Mouse (Mus musculus): ENCODE results near the gene Gm49336.

DNA sequence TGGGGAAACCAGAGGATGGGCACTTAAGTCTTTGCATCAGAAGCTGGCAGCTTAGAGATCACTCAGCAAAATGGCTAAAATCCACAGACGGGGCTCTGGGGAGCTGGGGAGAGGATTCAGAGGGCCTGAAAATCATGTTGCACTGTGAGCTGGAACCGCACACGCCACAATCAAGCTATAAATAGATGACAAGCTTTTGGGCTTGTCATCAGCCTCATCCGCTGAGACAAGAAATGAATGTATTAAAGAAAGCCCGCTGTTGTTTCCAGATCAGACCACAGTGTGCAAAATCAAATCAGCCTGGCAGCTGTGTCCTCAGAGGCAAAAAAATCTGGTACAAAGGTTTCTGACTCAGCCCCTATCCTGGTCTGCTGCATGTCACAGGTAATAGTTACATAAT is 61.5 kb downstream of the Gm49336 start:
- TF ChIP-seq HCFC1 (IDR thresholded peaks at IDR 0.05; ENCODE audit: borderline replicate concordance, insufficient read depth, low read length) (no peak), CHD2 (IDR thresholded peaks at IDR 0.05; ENCODE audit: low read depth, low read length) (no peak), MAFK (IDR thresholded peaks at IDR 0.05; ENCODE audit: insufficient read depth, low read depth, low read length) (no peak), ZNF384 (IDR thresholded peaks at IDR 0.05; ENCODE audit: low read depth, low read length) (no peak)

All from ES-E14 (cell line).